Mouse (Mus musculus): ENCODE measurements around the gene Rybp. TPM values are rescaled to one million over a fixed set of nuclear protein-coding genes. Genes with fewer than 3 reads are reported as not detected.

Rybp gene
- polyA plus RNA-seq, 1 experiment from 2014 or later: 5.8 TPM

DNA sequence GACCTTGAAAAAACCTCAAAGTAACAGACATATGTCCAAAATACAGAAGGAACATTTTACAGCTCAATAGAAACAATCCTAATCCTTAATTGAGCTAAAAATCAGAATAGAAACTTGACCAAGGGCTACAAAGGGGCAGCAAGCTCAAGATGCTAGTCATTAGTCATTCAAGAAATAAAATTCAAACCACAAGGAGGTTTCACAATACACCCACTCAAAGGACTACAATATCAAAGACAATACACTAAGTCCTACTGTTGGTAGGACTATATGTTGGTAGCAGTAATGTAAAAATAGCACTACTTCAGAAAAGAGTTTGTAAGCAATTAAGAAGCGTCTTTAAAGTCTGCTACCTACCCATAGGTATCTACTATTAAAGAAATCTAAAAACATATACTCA lies 27.7 kb downstream of the Rybp start:
- H3K4me2 ChIP-seq (ENCODE audit: low read depth, low read length): no peak overlapping the region
- H3K9ac ChIP-seq (replicated peaks): no peak overlapping the region
- H3K4me3 ChIP-seq (ENCODE audit: low read depth, low read length): no peak overlapping the region
- ATAC-seq: no peak
- H3K36me3 ChIP-seq (replicated peaks; ENCODE audit: insufficient read depth, low read length): no peaks in the 10 kb centered on the region
- no peak overlapping the region for H3K27ac ChIP-seq (ENCODE audit: low read depth)
- H3K27me3 ChIP-seq (ENCODE audit: insufficient read depth, low read length): no peaks in the 10 kb centered on the region
- 93% methylated on average over 1 of the region's 1 CpGs for WGBS (ENCODE audit: insufficient replicate concordance)
- TF ChIP-seq CTCF (IDR thresholded peaks at IDR 0.05; ENCODE audit: low read depth): no peak
- TF ChIP-seq EP300 (IDR thresholded peaks at IDR 0.05; ENCODE audit: low read depth): no peak
- no peaks in the 10 kb centered on the region for H3K9me3 ChIP-seq (ENCODE audit: low read length)
- H3K4me1 ChIP-seq (ENCODE audit: insufficient read depth): no peaks in the 10 kb centered on the region; the same call in 1 of the 2 replicates
- no peak for DNase-seq

GRCm38 (mm10) chr6:100258278-100258677 lies 29.0 kb downstream of the Rybp start:
- ATAC-seq (no peak), DNase-seq (no peak)
- Histone ChIP-seq H3K4me3 (ENCODE audit: low read depth, low read length) (no peak overlapping the region), H3K27ac (ENCODE audit: low read depth) (no peak overlapping the region), H3K9ac (replicated peaks) (no peak overlapping the region), H3K36me3 (replicated peaks; ENCODE audit: insufficient read depth, low read length) (no peaks in the 10 kb centered on the region), H3K4me1 (ENCODE audit: insufficient read depth) (peaks cover 4% of the 10 kb centered on the region; the same call in 1 of the 2 replicates), H3K4me2 (ENCODE audit: low read depth, low read length) (no peak overlapping the region), H3K27me3 (ENCODE audit: insufficient read depth, low read length) (no peaks in the 10 kb centered on the region), H3K9me3 (ENCODE audit: low read length) (no peaks in the 10 kb centered on the region)
- TF ChIP-seq CTCF (IDR thresholded peaks at IDR 0.05; ENCODE audit: low read depth) (no peak), EP300 (IDR thresholded peaks at IDR 0.05; ENCODE audit: low read depth) (0 out of 2 replicates have a peak, but pooled peaks have one; percentile 27)

GRCm38 (mm10) chr6:100255411-100255810 lies 31.9 kb downstream of the Rybp start:
- H3K4me2 ChIP-seq (ENCODE audit: low read depth, low read length): no peak overlapping the region
- no peaks in the 10 kb centered on the region for H3K9me3 ChIP-seq (ENCODE audit: low read length)
- no peak overlapping the region for H3K9ac ChIP-seq (replicated peaks)
- peaks cover 4% of the 10 kb centered on the region; the same call in 1 of the 2 replicates for H3K4me1 ChIP-seq (ENCODE audit: insufficient read depth)
- H3K36me3 ChIP-seq (replicated peaks; ENCODE audit: insufficient read depth, low read length): no peaks in the 10 kb centered on the region
- TF ChIP-seq EP300 (IDR thresholded peaks at IDR 0.05; ENCODE audit: low read depth): no peak
- TF ChIP-seq CTCF (IDR thresholded peaks at IDR 0.05; ENCODE audit: low read depth): no peak
- DNase-seq (no peak), ATAC-seq (no peak)
- H3K4me3 ChIP-seq (ENCODE audit: low read depth, low read length): no peak overlapping the region
- WGBS (ENCODE audit: insufficient replicate concordance): 53% methylated on average over 1 of the region's 1 CpGs
- no peak overlapping the region for H3K27ac ChIP-seq (ENCODE audit: low read depth)
- H3K27me3 ChIP-seq (ENCODE audit: insufficient read depth, low read length): no peaks in the 10 kb centered on the region

GRCm38 (mm10) chr6:100254671-100255070 lies 32.6 kb downstream of the Rybp start:
- Histone ChIP-seq H3K9ac (replicated peaks) (no peak overlapping the region), H3K4me3 (ENCODE audit: low read depth, low read length) (no peak overlapping the region), H3K4me2 (ENCODE audit: low read depth, low read length) (no peak overlapping the region), H3K27ac (ENCODE audit: low read depth) (no peak overlapping the region), H3K27me3 (ENCODE audit: insufficient read depth, low read length) (no peaks in the 10 kb centered on the region), H3K36me3 (replicated peaks; ENCODE audit: insufficient read depth, low read length) (no peaks in the 10 kb centered on the region), H3K4me1 (ENCODE audit: insufficient read depth) (peaks cover 4% of the 10 kb centered on the region; the same call in 1 of the 2 replicates), H3K9me3 (ENCODE audit: low read length) (no peaks in the 10 kb centered on the region)
- ATAC-seq: no peak
- TF ChIP-seq EP300 (IDR thresholded peaks at IDR 0.05; ENCODE audit: low read depth) (no peak), CTCF (IDR thresholded peaks at IDR 0.05; ENCODE audit: low read depth) (no peak)
- DNase-seq: no peak
- 90% methylated on average over 1 of the region's 1 CpGs for WGBS (ENCODE audit: insufficient replicate concordance)

DNA sequence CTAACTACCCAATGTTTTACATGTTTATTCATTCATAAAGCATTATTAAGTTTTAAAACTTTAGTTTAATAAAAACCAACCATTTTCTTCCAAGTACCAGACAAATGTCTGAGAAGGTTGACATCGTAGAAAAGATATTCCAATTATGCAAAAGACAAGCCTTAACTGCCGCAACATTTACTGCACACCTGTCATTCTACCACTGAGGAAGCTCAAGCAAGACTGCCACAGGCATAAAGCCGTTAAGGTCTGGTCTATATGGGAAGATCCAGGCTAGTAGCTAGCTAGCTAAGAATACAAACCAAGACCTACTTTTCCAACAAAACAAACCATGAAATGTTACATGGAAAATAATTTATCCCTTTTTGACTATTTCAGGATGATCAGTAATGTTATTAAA lies 42.8 kb downstream of the Rybp start:
- 83% methylated on average over 3 of the region's 3 CpGs for WGBS (ENCODE audit: insufficient replicate concordance)
- no peaks in the 10 kb centered on the region for H3K27me3 ChIP-seq (ENCODE audit: insufficient read depth, low read length)
- H3K4me2 ChIP-seq (ENCODE audit: low read depth, low read length): no peak overlapping the region
- DNase-seq (no peak), ATAC-seq (no peak)
- H3K4me3 ChIP-seq (ENCODE audit: low read depth, low read length): no peak overlapping the region
- H3K27ac ChIP-seq (ENCODE audit: low read depth): no peak overlapping the region
- no peaks in the 10 kb centered on the region for H3K36me3 ChIP-seq (replicated peaks; ENCODE audit: insufficient read depth, low read length)
- H3K9ac ChIP-seq (replicated peaks): no peak overlapping the region
- no peak for TF ChIP-seq EP300 (IDR thresholded peaks at IDR 0.05; ENCODE audit: low read depth)
- no peak for TF ChIP-seq CTCF (IDR thresholded peaks at IDR 0.05; ENCODE audit: low read depth)
- peaks cover 12% of the 10 kb centered on the region for H3K4me1 ChIP-seq (ENCODE audit: insufficient read depth)
- no peaks in the 10 kb centered on the region for H3K9me3 ChIP-seq (ENCODE audit: low read length)

GRCm38 (mm10) chr6:100235036-100235435 lies 52.2 kb downstream of the Rybp start:
- Histone ChIP-seq H3K4me2 (ENCODE audit: low read depth, low read length) (no peak overlapping the region), H3K4me1 (ENCODE audit: insufficient read depth) (peaks cover 33% of the 10 kb centered on the region), H3K9ac (replicated peaks) (no peak overlapping the region), H3K27ac (ENCODE audit: low read depth) (0 out of 2 replicates have a peak overlapping the region, but pooled peaks have one; percentile 4), H3K36me3 (replicated peaks; ENCODE audit: insufficient read depth, low read length) (0 out of 2 replicates have a peak, but pooled peaks cover 3% of the 10 kb centered on the region), H3K4me3 (ENCODE audit: low read depth, low read length) (no peak overlapping the region), H3K9me3 (ENCODE audit: low read length) (no peaks in the 10 kb centered on the region), H3K27me3 (ENCODE audit: insufficient read depth, low read length) (no peaks in the 10 kb centered on the region)
- ATAC-seq (no peak), DNase-seq (no peak)
- TF ChIP-seq EP300 (IDR thresholded peaks at IDR 0.05; ENCODE audit: low read depth) (no peak), CTCF (IDR thresholded peaks at IDR 0.05; ENCODE audit: low read depth) (no peak)

DNA sequence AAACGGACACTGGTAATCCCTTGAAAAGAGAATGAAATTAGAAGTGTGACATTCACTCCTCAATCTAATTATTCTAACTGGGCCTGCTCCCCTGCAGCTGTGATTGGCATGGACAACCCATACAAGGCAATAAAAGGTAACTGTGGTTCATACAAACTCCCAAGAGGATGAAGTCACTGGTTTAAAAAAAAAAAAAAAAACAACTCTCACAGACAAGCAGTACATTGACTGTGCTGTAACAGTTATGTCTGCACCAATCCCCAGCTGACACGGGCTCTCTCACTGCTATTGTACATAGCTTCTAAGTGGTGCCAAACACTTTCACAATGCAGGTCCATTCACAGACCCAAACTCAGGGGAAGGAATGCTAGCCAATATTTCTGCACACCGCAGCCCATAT lies 53.8 kb downstream of the Rybp start:
- 70% methylated on average over 3 of the region's 3 CpGs for WGBS (ENCODE audit: insufficient replicate concordance)
- no peaks in the 10 kb centered on the region for H3K9me3 ChIP-seq (ENCODE audit: low read length)
- H3K4me3 ChIP-seq (ENCODE audit: low read depth, low read length): no peak overlapping the region
- TF ChIP-seq EP300 (IDR thresholded peaks at IDR 0.05; ENCODE audit: low read depth): no peak
- TF ChIP-seq CTCF (IDR thresholded peaks at IDR 0.05; ENCODE audit: low read depth): no peak
- H3K36me3 ChIP-seq (replicated peaks; ENCODE audit: insufficient read depth, low read length): 0 out of 2 replicates have a peak, but pooled peaks cover 3% of the 10 kb centered on the region
- peak overlapping the region; percentile 2; the same call in 1 of the 2 replicates for H3K27ac ChIP-seq (ENCODE audit: low read depth)
- H3K4me2 ChIP-seq (ENCODE audit: low read depth, low read length): no peak overlapping the region
- peaks cover 26% of the 10 kb centered on the region for H3K4me1 ChIP-seq (ENCODE audit: insufficient read depth)
- peak; percentile 85 for ATAC-seq
- no peaks in the 10 kb centered on the region for H3K27me3 ChIP-seq (ENCODE audit: insufficient read depth, low read length)
- H3K9ac ChIP-seq (replicated peaks): no peak overlapping the region
- no peak for DNase-seq

Data from liver, postnatal 0 days (tissue).